Mouse (Mus musculus): ENCODE measurements around the gene Ttc23l. TPM values are rescaled to one million over a fixed set of nuclear protein-coding genes. Genes with fewer than 3 reads are reported as not detected.

Ttc23l gene
- total and polyA plus RNA-seq, 3 experiments = not detected

- TF ChIP-seq GATA1 (IDR thresholded peaks at IDR 0.05; ENCODE audit: low read depth, low read length) (no peak), RCOR1 (IDR thresholded peaks at IDR 0.05; ENCODE audit: low read depth, low read length) (peak; percentile 41; the same call in 1 of the 2 replicates), EP300 (IDR thresholded peaks at IDR 0.05; ENCODE audit: low read depth in 1 of 2, low read length in 2 of 2) (peak in 1 of 2 experiments; percentile 49; a peak in 1 of 4 replicates), TBP (IDR thresholded peaks at IDR 0.05; ENCODE audit: low read depth, low read length) (peak; percentile 87), ELF1 (IDR thresholded peaks at IDR 0.05; ENCODE audit: low read depth, low read length) (peak; percentile 98), POLR2AphosphoS5 (IDR thresholded peaks at IDR 0.05; ENCODE audit: borderline replicate concordance, low read depth, low read length) (no peak), CHD2 (IDR thresholded peaks at IDR 0.05; ENCODE audit: low read length) (no peak), JUND (IDR thresholded peaks at IDR 0.05; ENCODE audit: low read depth, low read length) (no peak), MAFK (IDR thresholded peaks at IDR 0.05; ENCODE audit: borderline replicate concordance, low read depth, low read length) (no peak), MEF2A (IDR thresholded peaks at IDR 0.05; ENCODE audit: extremely low read depth, insufficient replicate concordance, low read depth, low read length, poor library complexity, severe bottlenecking) (peak; percentile 57; the same call in 1 of the 2 replicates), POLR2A (IDR thresholded peaks at IDR 0.05; ENCODE audit: control insufficient read depth in 1 of 2, insufficient read depth in 1 of 2, low read depth in 1 of 2, low read length in 2 of 2, poor library complexity in 1 of 2) (peak; percentile 85 to 93), ZMIZ1 (IDR thresholded peaks at IDR 0.05; ENCODE audit: low read depth, low read length) (peak; percentile 96), E2F4 (IDR thresholded peaks at IDR 0.05; ENCODE audit: borderline replicate concordance, low read depth, low read length) (peak; percentile 81; the same call in 1 of the 2 replicates), MAZ (IDR thresholded peaks at IDR 0.05; ENCODE audit: low read depth, low read length) (peak; percentile 78; the same call in 1 of the 2 replicates), SMC3 (IDR thresholded peaks at IDR 0.05; ENCODE audit: low read depth, low read length) (no peak), CTCF (IDR thresholded peaks at IDR 0.05 in 2 of 3, conservative IDR thresholded peaks at IDR 0.05 in 1 of 3; ENCODE audit: control insufficient read depth in 1 of 3, insufficient read depth in 1 of 3, low read depth in 2 of 3, low read length in 3 of 3, poor library complexity in 1 of 3, severe bottlenecking in 1 of 3) (no peak; a peak in 1 of 6 replicates)
Measured at GRCm38 (mm10) chr15:10485484-10486364, 72.7 kb downstream of the Ttc23l start, which contains the start of the genes Brix1 and Rad1 (continued).

GRCm38 (mm10) chr15:10470941-10471340 lies 87.5 kb downstream of the Ttc23l start:
- peak overlapping the region; percentile 30 for H3K27ac ChIP-seq (ENCODE audit: control insufficient read depth, low read depth, low read length)
- peak; percentile 2; the same call in 1 of the 2 replicates for TF ChIP-seq ETS1 (IDR thresholded peaks at IDR 0.05; ENCODE audit: low read depth, low read length)
- no peak for TF ChIP-seq ZKSCAN1 (IDR thresholded peaks at IDR 0.05; ENCODE audit: low read depth, low read length)
- no peak for TF ChIP-seq POLR2A (IDR thresholded peaks at IDR 0.05; ENCODE audit: control insufficient read depth in 1 of 2, insufficient read depth in 1 of 2, low read depth in 1 of 2, low read length in 2 of 2, poor library complexity in 1 of 2)
- TF ChIP-seq MEF2A (IDR thresholded peaks at IDR 0.05; ENCODE audit: extremely low read depth, insufficient replicate concordance, low read depth, low read length, poor library complexity, severe bottlenecking) = no peak
- no peak for TF ChIP-seq NELFE (IDR thresholded peaks at IDR 0.05; ENCODE audit: low read depth, low read length)

More at GRCm38 (mm10) chr15:10470941-10471340, 87.5 kb downstream of the Ttc23l start:
- no peak for DNase-seq (ENCODE audit: low read depth, low spot score)
- H3K9me3 ChIP-seq (replicated peaks; ENCODE audit: insufficient read depth, low read length) = no peaks in the 10 kb centered on the region
- peaks cover 30% of the 10 kb centered on the region for H3K79me2 ChIP-seq (ENCODE audit: control insufficient read depth, insufficient read depth, low read length, poor library complexity)
- H3K27me3 ChIP-seq (ENCODE audit: control insufficient read depth in 1 of 2, insufficient read depth in 2 of 2, low read length in 2 of 2) = no peaks in the 10 kb centered on the region
- peak overlapping the region; percentile 68 for H3K4me3 ChIP-seq (ENCODE audit: control insufficient read depth in 1 of 2, insufficient read depth in 1 of 2, low read depth in 2 of 2, low read length in 2 of 2)
- H3K4me1 ChIP-seq (ENCODE audit: control insufficient read depth in 1 of 2, insufficient read depth in 2 of 2, low read length in 2 of 2) = peaks cover 5 to 11% of the 10 kb centered on the region in 2 experiments
- H3K36me3 ChIP-seq (ENCODE audit: control insufficient read depth in 1 of 2, insufficient read depth in 2 of 2, low read length in 2 of 2) = peaks cover 5 to 12% of the 10 kb centered on the region in 2 experiments
- H3K9ac ChIP-seq (ENCODE audit: control insufficient read depth, low read depth, low read length, poor library complexity, severe bottlenecking) = peak overlapping the region; percentile 66

All from MEL (cell line).